Mouse (Mus musculus): ENCODE measurements around the gene Pomp. TPM values are rescaled to one million over a fixed set of nuclear protein-coding genes. Genes with fewer than 3 reads are reported as not detected.

The Pomp gene
- polyA plus RNA-seq (2021): 392 TPM

- TF ChIP-seq CTCF (IDR thresholded peaks at IDR 0.05): no peak
- in situ Hi-C loops (cut with MboI; ENCODE audit: low pct_unique_long_range_greater_than_20kb): no loop called here
- no peaks in the 10 kb centered on the region for H3K27me3 ChIP-seq
- CTCF ChIA-PET: interaction anchor here (1.3 to 1.6 kb wide), 2 partner anchors 8 to 32 kb away, joined by 4 to 5 read pairs; no protein-coding TSS in a partner anchor
- POLR2A ChIA-PET: interaction anchor here (1.1 kb wide), 1 partner anchor 14 kb away, joined by 3 read pairs; no protein-coding TSS in a partner anchor
- ATAC-seq (peak; percentile 86), DNase-seq (ENCODE audit: low read depth, low spot score) (peak; percentile 55)
Measured at GRCm38 (mm10) chr5:147860449-147861261, at the start of gene Pomp. Pomp (plus strand) TSS chr5:147860461.

GRCm38 (mm10) chr5:147812255-147813040 lies 47.8 kb upstream of the Pomp start:
- H3K27me3 ChIP-seq: no peaks in the 10 kb centered on the region
- TF ChIP-seq CTCF (IDR thresholded peaks at IDR 0.05): no peak
- CTCF ChIA-PET: interaction anchor here (0.9 to 1.4 kb wide), 3 partner anchors 16 to 33 kb away, joined by 3 read pairs; no protein-coding TSS in a partner anchor
- in situ Hi-C loops (cut with MboI; ENCODE audit: low pct_unique_long_range_greater_than_20kb): no loop called here
- DNase-seq (ENCODE audit: low read depth, low spot score) (peak; percentile 57), ATAC-seq (peak; percentile 74)
- POLR2A ChIA-PET: no interaction called here

- ATAC-seq (no peak), DNase-seq (ENCODE audit: low read depth, low spot score) (no peak)
- in situ Hi-C loops (cut with MboI; ENCODE audit: low pct_unique_long_range_greater_than_20kb): no loop called here
- no peaks in the 10 kb centered on the region for H3K27me3 ChIP-seq
- no peak for TF ChIP-seq CTCF (IDR thresholded peaks at IDR 0.05)
- ChIA-PET POLR2A (no interaction called here), CTCF (no interaction called here)
Measured at GRCm38 (mm10) chr5:147814971-147815370, 45.3 kb upstream of the Pomp start.

GRCm38 (mm10) chr5:147815592-147815991 lies 44.7 kb upstream of the Pomp start:
- CTCF ChIA-PET: interaction anchor here (0.9 kb wide), 1 partner anchor 9 kb away, joined by 3 read pairs; no protein-coding TSS in a partner anchor
- ATAC-seq (no peak), DNase-seq (ENCODE audit: low read depth, low spot score) (no peak)
- no peaks in the 10 kb centered on the region for H3K27me3 ChIP-seq
- in situ Hi-C loops (cut with MboI; ENCODE audit: low pct_unique_long_range_greater_than_20kb): no loop called here
- POLR2A ChIA-PET: no interaction called here
- TF ChIP-seq CTCF (IDR thresholded peaks at IDR 0.05): no peak

- TF ChIP-seq CTCF (IDR thresholded peaks at IDR 0.05): peak; percentile 39
- no peak for DNase-seq (ENCODE audit: low read depth, low spot score)
- in situ Hi-C loops (cut with MboI; ENCODE audit: low pct_unique_long_range_greater_than_20kb): no loop called here
- ATAC-seq: no peak
- H3K27me3 ChIP-seq: no peaks in the 10 kb centered on the region
- POLR2A ChIA-PET: no interaction called here
- CTCF ChIA-PET: no interaction called here
Measured at GRCm38 (mm10) chr5:147816465-147816864, 43.8 kb upstream of the Pomp start.

GRCm38 (mm10) chr5:147817747-147818496 lies 42.3 kb upstream of the Pomp start:
- DNase-seq (ENCODE audit: low read depth, low spot score) (no peak), ATAC-seq (no peak)
- in situ Hi-C loops (cut with MboI; ENCODE audit: low pct_unique_long_range_greater_than_20kb): no loop called here
- peak; percentile 50 for TF ChIP-seq CTCF (IDR thresholded peaks at IDR 0.05)
- no peaks in the 10 kb centered on the region for H3K27me3 ChIP-seq
- ChIA-PET POLR2A (interaction anchor here (0.6 to 0.9 kb wide), 2 partner anchors 23 to 169 kb away, joined by 3 to 5 read pairs; no protein-coding TSS in a partner anchor), CTCF (interaction anchor here (1.0 to 1.3 kb wide), 2 partner anchors 12 to 31 kb away, joined by 3 read pairs; no protein-coding TSS in a partner anchor)

- ChIA-PET POLR2A (interaction anchor here (0.9 kb wide), 1 partner anchor 22 kb away, joined by 3 read pairs; no protein-coding TSS in a partner anchor), CTCF (interaction anchor here (1.0 kb wide), 1 partner anchor 32 kb away, joined by 3 read pairs; no protein-coding TSS in a partner anchor)
- ATAC-seq (no peak), DNase-seq (ENCODE audit: low read depth, low spot score) (no peak)
- in situ Hi-C loops (cut with MboI; ENCODE audit: low pct_unique_long_range_greater_than_20kb): no loop called here
- no peak for TF ChIP-seq CTCF (IDR thresholded peaks at IDR 0.05)
- no peaks in the 10 kb centered on the region for H3K27me3 ChIP-seq
Measured at GRCm38 (mm10) chr5:147818866-147819265, 41.4 kb upstream of the Pomp start.

- CTCF ChIA-PET: no interaction called here
- ATAC-seq (no peak), DNase-seq (ENCODE audit: low read depth, low spot score) (no peak)
- in situ Hi-C loops (cut with MboI; ENCODE audit: low pct_unique_long_range_greater_than_20kb): no loop called here
- no peaks in the 10 kb centered on the region for H3K27me3 ChIP-seq
- POLR2A ChIA-PET: no interaction called here
- TF ChIP-seq CTCF (IDR thresholded peaks at IDR 0.05): peak; percentile 53
Measured at GRCm38 (mm10) chr5:147819895-147820294, 40.4 kb upstream of the Pomp start.

- ChIA-PET POLR2A (interaction anchor here (0.8 kb wide), 1 partner anchor 288 kb away, joined by 3 read pairs; no protein-coding TSS in a partner anchor), CTCF (interaction anchor here (1.3 kb wide), 1 partner anchor 8 kb away, joined by 3 read pairs; no protein-coding TSS in a partner anchor)
- ATAC-seq (no peak), DNase-seq (ENCODE audit: low read depth, low spot score) (no peak)
- no peak for TF ChIP-seq CTCF (IDR thresholded peaks at IDR 0.05)
- in situ Hi-C loops (cut with MboI; ENCODE audit: low pct_unique_long_range_greater_than_20kb): no loop called here
- no peaks in the 10 kb centered on the region for H3K27me3 ChIP-seq
Measured at GRCm38 (mm10) chr5:147824021-147824605, 36.1 kb upstream of the Pomp start.

All from Patski (cell line).